Mouse (Mus musculus) liver, postnatal 0 days (tissue): Measurements from ENCODE around the gene Slc7a10. TPM values are rescaled to one million over a fixed set of nuclear protein-coding genes. Genes with fewer than 3 reads are reported as not detected.

Source experiments
- ATAC-seq: fragments of 200-750 bp; cut with Nextera tagmentation; 2 replicates; pipeline ENCODE4 v1.8.0; 2017; ENCODE audit warnings: mild to moderate bottlenecking, moderate library complexity
- DNase-seq: peaks from one replicate; pipeline ENCODE4 v3.0.0-alpha.2; 2016
- H3K27ac ChIP-seq: fragments of 300-500 bp; sonication (generic); 2 replicates; pipeline ENCODE4 v1.5.1; 2014; ENCODE audit warnings: antibody characterized with exemption, moderate library complexity, mild to moderate bottlenecking, low read depth
- H3K27me3 ChIP-seq: fragments of 300-500 bp; sonication (generic); 2 replicates; pipeline ENCODE4 v1.6.1; 2014; ENCODE audit warnings: low read length, control low read depth, mixed read lengths; ENCODE audit not compliant: insufficient read depth
- H3K36me3 ChIP-seq: fragments of 300-500 bp; sonication (generic); replicated peaks from 2 replicates; pipeline ENCODE4 v1.6.1; 2014; ENCODE audit warnings: mild to moderate bottlenecking, control low read depth, low read length, moderate library complexity, mixed read lengths; ENCODE audit not compliant: insufficient read depth
- H3K4me1 ChIP-seq: fragments of 300-500 bp; sonication (generic); 2 replicates; pipeline ENCODE4 v1.6.1; 2014; ENCODE audit warnings: antibody characterized with exemption, mild to moderate bottlenecking, control low read depth; ENCODE audit not compliant: insufficient read depth
- H3K4me2 ChIP-seq: fragments of 300-500 bp; sonication (generic); 2 replicates; pipeline ENCODE4 v1.6.1; 2014; ENCODE audit warnings: low read depth, mild to moderate bottlenecking, low read length, moderate library complexity, mixed read lengths
- H3K4me3 ChIP-seq: fragments of 300-500 bp; sonication (generic); 2 replicates; pipeline ENCODE4 v1.5.1; 2014; ENCODE audit warnings: low read depth, low read length
- H3K9ac ChIP-seq: fragments of 300-500 bp; sonication (generic); replicated peaks from 2 replicates; pipeline ENCODE4 v1.6.1; 2014; ENCODE audit warnings: mild to moderate bottlenecking, moderate library complexity
- H3K9me3 ChIP-seq: fragments of 300-500 bp; sonication (generic); 2 replicates; pipeline ENCODE4 v1.6.1; 2016; ENCODE audit warnings: mild to moderate bottlenecking, control low read depth, low read length, mixed read lengths
- CTCF ChIP-seq: sonication (generic); IDR thresholded peaks from 2 replicates; pipeline ENCODE4 v1.5.1; 2016; ENCODE audit warnings: antibody characterized with exemption, low read depth
- EP300 ChIP-seq: IDR thresholded peaks from 2 replicates; pipeline ENCODE4 v1.6.1; 2016; ENCODE audit warnings: antibody characterized with exemption, low read depth, mild to moderate bottlenecking
- WGBS: fragments of 180-500 bp; shearing (Covaris S2); extraction: QIAGEN DNeasy Blood & Tissue Kit; methylation state at CpG from one replicate; pipeline ENCODE4 v1.1.7; 2014; ENCODE audit not compliant: insufficient replicate concordance; 5-methylcytosine and 5-hydroxymethylcytosine counted together
- polyA plus RNA-seq: library from polyadenylated mRNA; unstranded; fragments of >200 nt; fragmentation: Nextera tagmentation; extraction: Ambion mirVana; gene quantifications from 2 replicates; pipeline ENCODE4 v1.2.1, GENCODE M21; 2015

Slc7a10 gene
- polyA plus RNA-seq, 1 experiment from 2014 or later: 0.12 TPM

DNA sequence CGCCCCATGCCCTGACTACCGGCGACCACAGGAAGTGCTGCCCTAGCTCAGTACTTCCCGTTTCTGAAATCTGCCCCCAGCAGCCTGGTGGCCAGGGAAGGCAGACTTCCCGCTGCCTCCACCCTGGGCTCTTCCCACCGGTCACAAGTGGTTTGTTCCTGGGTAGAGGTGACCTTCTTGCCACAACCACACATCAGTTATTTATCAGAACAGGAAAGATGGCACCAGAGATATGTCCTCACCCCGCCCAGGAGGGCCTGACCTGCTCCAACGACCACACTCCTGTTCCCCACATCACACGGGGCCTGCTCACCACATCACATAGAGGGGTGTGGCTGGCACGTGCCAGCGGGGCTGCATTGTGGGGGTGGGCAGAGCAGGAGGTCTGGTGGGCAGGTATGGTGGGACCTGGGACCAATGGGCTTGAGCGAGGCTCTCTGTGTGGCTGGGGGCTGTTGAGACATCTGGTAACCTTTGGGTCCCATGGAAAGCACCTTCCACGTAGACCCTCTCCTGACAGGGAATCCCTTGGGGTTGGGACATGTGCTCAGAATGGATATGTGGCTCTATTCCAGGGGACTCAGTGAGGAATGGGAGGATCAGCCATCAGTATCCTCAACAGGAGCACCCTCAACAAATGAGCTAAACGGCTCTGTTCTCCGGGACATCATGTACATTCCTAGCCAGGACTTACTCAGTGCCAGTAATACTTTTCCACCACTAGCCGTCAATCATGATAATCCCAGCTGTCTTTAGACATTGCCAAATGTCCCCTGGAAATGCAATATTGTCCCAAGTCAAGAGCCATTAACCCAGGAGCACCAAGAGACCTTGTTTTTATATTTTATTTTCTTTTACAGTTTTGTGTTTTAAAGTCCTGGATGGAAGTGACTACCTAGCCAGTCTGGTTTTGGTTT, 29.4 kb upstream of the Slc7a10 start:
- 32% methylated on average over 16 of the region's 16 CpGs for WGBS
- DNase-seq (no peak), ATAC-seq (peak; percentile 33; the same call in 1 of the 2 replicates)
- 0 out of 2 replicates have a peak overlapping the region, but pooled peaks have one; percentile 2 for H3K4me2 ChIP-seq
- H3K27me3 ChIP-seq: no peaks in the 10 kb centered on the region
- TF ChIP-seq CTCF: no peak
- TF ChIP-seq EP300: no peak
- no peaks in the 10 kb centered on the region for H3K9me3 ChIP-seq
- H3K27ac ChIP-seq: no peak overlapping the region
- H3K9ac ChIP-seq: no peak overlapping the region
- H3K36me3 ChIP-seq: no peaks in the 10 kb centered on the region
- peaks cover 6% of the 10 kb centered on the region; the same call in 1 of the 2 replicates for H3K4me1 ChIP-seq
- no peak overlapping the region for H3K4me3 ChIP-seq

DNA sequence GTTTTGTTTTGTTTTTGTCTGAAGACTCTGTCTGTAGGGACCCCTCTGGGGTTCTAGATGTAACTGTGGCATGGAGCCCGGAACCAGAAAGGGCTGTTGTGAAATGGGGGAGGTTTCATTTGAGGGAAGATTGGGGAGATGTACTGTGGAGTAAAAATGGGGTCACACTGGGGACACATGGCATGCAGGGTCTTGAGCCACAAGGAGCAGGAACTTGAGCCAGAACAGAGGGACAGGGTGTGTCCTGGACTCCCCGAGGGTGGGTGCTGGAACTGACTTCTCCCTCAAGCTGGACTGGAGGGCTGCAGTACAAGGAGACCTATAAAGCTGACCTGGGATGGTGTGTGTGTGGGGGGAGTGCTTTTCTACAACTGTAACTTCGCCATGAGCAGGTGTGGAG, 28.7 kb upstream of the Slc7a10 start:
- Histone ChIP-seq H3K36me3 (no peaks in the 10 kb centered on the region), H3K4me3 (no peak overlapping the region), H3K27me3 (no peaks in the 10 kb centered on the region), H3K4me1 (peaks cover 6% of the 10 kb centered on the region; the same call in 1 of the 2 replicates), H3K9me3 (no peaks in the 10 kb centered on the region), H3K4me2 (no peak overlapping the region), H3K27ac (no peak overlapping the region), H3K9ac (no peak overlapping the region)
- no peak for TF ChIP-seq EP300
- TF ChIP-seq CTCF: no peak
- no peak for DNase-seq
- WGBS: 47% methylated on average over 3 of the region's 3 CpGs
- no peak for ATAC-seq

DNA sequence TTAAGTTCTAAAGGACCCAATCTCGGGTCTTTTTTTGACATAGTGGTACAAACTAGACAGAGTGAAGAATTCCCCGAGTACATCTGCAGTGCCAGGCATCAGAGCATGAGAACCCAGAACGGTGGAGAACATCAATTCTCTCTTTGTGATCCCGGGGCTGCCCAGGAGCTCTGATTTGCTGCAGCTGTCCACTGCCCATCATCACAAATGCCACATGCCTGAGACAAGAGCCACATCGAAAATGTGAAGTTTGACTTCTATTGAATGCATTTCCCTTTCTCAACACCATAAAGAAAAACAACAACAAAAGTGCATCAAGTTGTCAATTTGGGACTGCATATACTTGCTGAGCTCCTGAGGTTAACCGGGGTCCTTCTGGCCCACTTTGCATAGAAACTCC, 23.7 kb upstream of the Slc7a10 start:
- TF ChIP-seq EP300: no peak
- no peak for TF ChIP-seq CTCF
- DNase-seq: no peak
- Histone ChIP-seq H3K36me3 (no peaks in the 10 kb centered on the region), H3K4me3 (no peak overlapping the region), H3K27ac (no peak overlapping the region), H3K9ac (no peak overlapping the region), H3K27me3 (no peaks in the 10 kb centered on the region), H3K4me2 (no peak overlapping the region), H3K4me1 (peaks cover 11% of the 10 kb centered on the region), H3K9me3 (no peaks in the 10 kb centered on the region)
- ATAC-seq: no peak
- 76% methylated on average over 6 of the region's 6 CpGs for WGBS

GRCm38 (mm10) chr7:35163600-35163999, 22.6 kb upstream of the Slc7a10 start:
- no peak for ATAC-seq
- DNase-seq: no peak
- no peaks in the 10 kb centered on the region for H3K27me3 ChIP-seq
- no peak overlapping the region for H3K9ac ChIP-seq
- H3K36me3 ChIP-seq: no peaks in the 10 kb centered on the region
- H3K4me1 ChIP-seq: peaks cover 16% of the 10 kb centered on the region
- H3K9me3 ChIP-seq: no peaks in the 10 kb centered on the region
- H3K27ac ChIP-seq: no peak overlapping the region
- 58% methylated on average over 7 of the region's 7 CpGs for WGBS
- TF ChIP-seq CTCF: no peak
- no peak for TF ChIP-seq EP300
- no peak overlapping the region for H3K4me3 ChIP-seq
- no peak overlapping the region for H3K4me2 ChIP-seq

DNA sequence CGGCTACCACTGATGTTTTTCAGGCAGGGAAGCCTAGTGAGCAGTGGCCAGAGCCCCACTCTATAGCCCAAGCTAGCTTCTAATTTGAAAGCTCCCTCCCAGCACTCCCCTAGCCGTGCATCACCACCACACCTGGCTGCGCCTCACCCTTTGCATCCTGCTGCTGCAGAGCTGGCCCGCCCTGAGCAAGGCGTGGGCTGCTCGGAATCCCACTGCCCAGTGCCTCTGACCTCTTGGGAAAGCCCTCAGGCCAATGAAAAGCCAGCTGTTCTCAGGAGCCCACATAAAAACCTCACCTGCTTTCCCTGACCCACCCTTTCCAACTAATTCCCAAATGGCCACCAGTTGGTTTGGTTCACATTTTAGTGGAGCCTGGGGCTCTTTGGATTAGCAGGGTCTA, 22.1 kb upstream of the Slc7a10 start:
- H3K4me3 ChIP-seq: no peak overlapping the region
- DNase-seq: no peak
- no peak for ATAC-seq
- no peaks in the 10 kb centered on the region for H3K27me3 ChIP-seq
- peaks cover 16% of the 10 kb centered on the region for H3K4me1 ChIP-seq
- WGBS: 82% methylated on average over 6 of the region's 6 CpGs
- H3K9ac ChIP-seq: no peak overlapping the region
- no peaks in the 10 kb centered on the region for H3K36me3 ChIP-seq
- no peak overlapping the region for H3K4me2 ChIP-seq
- TF ChIP-seq EP300: no peak
- TF ChIP-seq CTCF: no peak
- no peak overlapping the region for H3K27ac ChIP-seq
- H3K9me3 ChIP-seq: no peaks in the 10 kb centered on the region

- no peak overlapping the region for H3K4me3 ChIP-seq
- H3K9me3 ChIP-seq: no peaks in the 10 kb centered on the region
- ATAC-seq: no peak
- H3K27me3 ChIP-seq: no peaks in the 10 kb centered on the region
- TF ChIP-seq CTCF: no peak
- TF ChIP-seq EP300: no peak
- H3K27ac ChIP-seq: peak overlapping the region; percentile 48
- peaks cover 18% of the 10 kb centered on the region for H3K4me1 ChIP-seq
- H3K9ac ChIP-seq: no peak overlapping the region
- no peaks in the 10 kb centered on the region for H3K36me3 ChIP-seq
- no peak overlapping the region for H3K4me2 ChIP-seq
- 52% methylated on average over 5 of the region's 5 CpGs for WGBS
- DNase-seq: no peak
Observed at GRCm38 (mm10) chr7:35166988-35167387, 19.2 kb upstream of the Slc7a10 start.
